Mouse (Mus musculus): ENCODE measurements around the gene Nhlh1. TPM values are rescaled to one million over a fixed set of nuclear protein-coding genes. Genes with fewer than 3 reads are reported as not detected.

Gene Nhlh1
- polyA plus RNA-seq, 1 experiment from 2014 or later = not detected

DNA sequence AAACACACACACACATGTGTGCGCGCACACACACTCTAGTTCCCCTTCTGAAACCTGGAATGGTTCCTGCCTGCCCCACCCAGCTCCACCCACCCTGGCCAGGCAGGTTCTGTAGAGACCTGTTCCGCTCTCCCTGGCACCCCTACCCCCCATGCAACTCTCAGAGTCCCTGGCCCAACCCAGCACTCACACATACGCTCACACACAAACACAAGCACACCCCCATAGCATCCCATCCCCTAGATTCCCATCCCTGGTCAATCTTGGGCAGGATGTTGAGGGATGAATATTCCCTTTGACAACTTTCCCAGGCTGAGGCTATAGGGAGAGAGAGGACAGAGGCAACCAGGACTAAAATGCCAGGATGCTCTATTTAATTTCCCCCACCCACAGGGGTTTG, 38.0 kb downstream of the Nhlh1 start:
- Histone ChIP-seq H3K27ac (no peak overlapping the region), H3K36me3 (ENCODE audit: insufficient read depth, low read length) (no peaks in the 10 kb centered on the region), H3K9me3 (replicated peaks; ENCODE audit: low read length) (no peaks in the 10 kb centered on the region), H3K4me1 (replicated peaks; ENCODE audit: insufficient read depth, low read length) (peaks cover 32% of the 10 kb centered on the region), H3K4me2 (ENCODE audit: low read length) (no peak overlapping the region), H3K27me3 (ENCODE audit: insufficient read depth, low read length) (no peaks in the 10 kb centered on the region), H3K9ac (ENCODE audit: low read depth, low read length) (no peak overlapping the region), H3K4me3 (replicated peaks; ENCODE audit: low read depth, low read length) (no peak overlapping the region)
- ATAC-seq (replicated peaks; ENCODE audit: low FRiP score, low read depth) = 0 out of 2 replicates have a peak, but pooled peaks have one; percentile 15
- 93% methylated on average over 4 of the region's 4 CpGs for WGBS
- TF ChIP-seq CTCF (IDR thresholded peaks at IDR 0.05; ENCODE audit: low read depth) = no peak
- no peak for DNase-seq (ENCODE audit: low spot score)

GRCm38 (mm10) chr1:172018336-172019311, 38.7 kb downstream of the Nhlh1 start:
- Histone ChIP-seq H3K4me1 (replicated peaks; ENCODE audit: insufficient read depth, low read length) (peaks cover 28% of the 10 kb centered on the region), H3K27me3 (ENCODE audit: insufficient read depth, low read length) (no peaks in the 10 kb centered on the region), H3K9me3 (replicated peaks; ENCODE audit: low read length) (no peaks in the 10 kb centered on the region), H3K27ac (no peak overlapping the region), H3K36me3 (ENCODE audit: insufficient read depth, low read length) (no peaks in the 10 kb centered on the region), H3K4me3 (replicated peaks; ENCODE audit: low read depth, low read length) (no peak overlapping the region), H3K9ac (ENCODE audit: low read depth, low read length) (no peak overlapping the region), H3K4me2 (ENCODE audit: low read length) (no peak overlapping the region)
- no peak for TF ChIP-seq CTCF (IDR thresholded peaks at IDR 0.05; ENCODE audit: low read depth)
- ATAC-seq (replicated peaks; ENCODE audit: low FRiP score, low read depth) (no peak), DNase-seq (ENCODE audit: low spot score) (no peak)
- 84% methylated on average over 9 of the region's 9 CpGs for WGBS

- DNase-seq (ENCODE audit: low spot score) = no peak
- no peak for ATAC-seq (replicated peaks; ENCODE audit: low FRiP score, low read depth)
- Histone ChIP-seq H3K4me2 (ENCODE audit: low read length) (no peak overlapping the region), H3K36me3 (ENCODE audit: insufficient read depth, low read length) (no peaks in the 10 kb centered on the region), H3K4me3 (replicated peaks; ENCODE audit: low read depth, low read length) (no peak overlapping the region), H3K27me3 (ENCODE audit: insufficient read depth, low read length) (no peaks in the 10 kb centered on the region), H3K4me1 (replicated peaks; ENCODE audit: insufficient read depth, low read length) (peaks cover 28% of the 10 kb centered on the region), H3K27ac (no peak overlapping the region), H3K9ac (ENCODE audit: low read depth, low read length) (no peak overlapping the region), H3K9me3 (replicated peaks; ENCODE audit: low read length) (no peaks in the 10 kb centered on the region)
- TF ChIP-seq CTCF (IDR thresholded peaks at IDR 0.05; ENCODE audit: low read depth) = no peak
- WGBS = 67% methylated on average over 6 of the region's 6 CpGs
These were observed 39.8 kb downstream of the Nhlh1 start for GRCm38 (mm10) chr1:172017517-172018070.

- H3K27me3 ChIP-seq (ENCODE audit: insufficient read depth, low read length) = no peaks in the 10 kb centered on the region
- H3K4me2 ChIP-seq (ENCODE audit: low read length) = no peak overlapping the region
- WGBS = 21% methylated on average over 6 of the region's 6 CpGs
- TF ChIP-seq CTCF (IDR thresholded peaks at IDR 0.05; ENCODE audit: low read depth) = no peak
- ATAC-seq (replicated peaks; ENCODE audit: low FRiP score, low read depth) (no peak), DNase-seq (ENCODE audit: low spot score) (peak; percentile 65)
- no peaks in the 10 kb centered on the region for H3K36me3 ChIP-seq (ENCODE audit: insufficient read depth, low read length)
- no peaks in the 10 kb centered on the region for H3K9me3 ChIP-seq (replicated peaks; ENCODE audit: low read length)
- peaks cover 28% of the 10 kb centered on the region for H3K4me1 ChIP-seq (replicated peaks; ENCODE audit: insufficient read depth, low read length)
- peak overlapping the region; percentile 57; the same call in 1 of the 2 replicates for H3K27ac ChIP-seq
- no peak overlapping the region for H3K4me3 ChIP-seq (replicated peaks; ENCODE audit: low read depth, low read length)
- peak overlapping the region; percentile 35; the same call in 1 of the 2 replicates for H3K9ac ChIP-seq (ENCODE audit: low read depth, low read length)
These were observed 40.5 kb downstream of the Nhlh1 start for GRCm38 (mm10) chr1:172016660-172017516.

- TF ChIP-seq CTCF (IDR thresholded peaks at IDR 0.05; ENCODE audit: low read depth) = no peak
- ATAC-seq (replicated peaks; ENCODE audit: low FRiP score, low read depth) (no peak), DNase-seq (ENCODE audit: low spot score) (peak; percentile 56)
- no peaks in the 10 kb centered on the region for H3K27me3 ChIP-seq (ENCODE audit: insufficient read depth, low read length)
- 0 out of 2 replicates have a peak overlapping the region, but pooled peaks have one; percentile 18 for H3K9ac ChIP-seq (ENCODE audit: low read depth, low read length)
- peak overlapping the region; percentile 57; the same call in 1 of the 2 replicates for H3K27ac ChIP-seq
- 42% methylated on average over 8 of the region's 8 CpGs for WGBS
- no peaks in the 10 kb centered on the region for H3K9me3 ChIP-seq (replicated peaks; ENCODE audit: low read length)
- H3K4me1 ChIP-seq (replicated peaks; ENCODE audit: insufficient read depth, low read length) = peaks cover 28% of the 10 kb centered on the region
- H3K4me3 ChIP-seq (replicated peaks; ENCODE audit: low read depth, low read length) = no peak overlapping the region
- H3K36me3 ChIP-seq (ENCODE audit: insufficient read depth, low read length) = no peaks in the 10 kb centered on the region
- peak overlapping the region; percentile 31; the same call in 1 of the 2 replicates for H3K4me2 ChIP-seq (ENCODE audit: low read length)
These were observed 41.3 kb downstream of the Nhlh1 start for GRCm38 (mm10) chr1:172016031-172016430.

Measured in kidney, postnatal 0 days (tissue).